Mouse (Mus musculus) G1E (cell line): ENCODE data around the gene Rabl3.

ENCODE experiments used
- CTCF ChIP-seq: IDR thresholded peaks from 2 replicates; pipeline ENCODE4 v1.5.1; 2012; ENCODE audit warnings: low read depth, low read length, inconsistent platforms, mixed read lengths
- GATA1 ChIP-seq: IDR thresholded peaks from 2 replicates; pipeline ENCODE4 v1.6.1; 2012; ENCODE audit warnings: borderline replicate concordance, low read length, inconsistent platforms, mixed read lengths
- POLR2AphosphoS5 ChIP-seq: IDR thresholded peaks from 2 replicates; pipeline ENCODE4 v1.6.1; 2012; ENCODE audit warnings: low read depth, low read length, inconsistent platforms; ENCODE audit not compliant: insufficient replicate concordance
- TAL1 ChIP-seq: conservative IDR thresholded peaks from 2 replicates; pipeline ENCODE4 v1.6.1; 2012; ENCODE audit warnings: low read depth, low read length, inconsistent platforms, mixed read lengths

DNA sequence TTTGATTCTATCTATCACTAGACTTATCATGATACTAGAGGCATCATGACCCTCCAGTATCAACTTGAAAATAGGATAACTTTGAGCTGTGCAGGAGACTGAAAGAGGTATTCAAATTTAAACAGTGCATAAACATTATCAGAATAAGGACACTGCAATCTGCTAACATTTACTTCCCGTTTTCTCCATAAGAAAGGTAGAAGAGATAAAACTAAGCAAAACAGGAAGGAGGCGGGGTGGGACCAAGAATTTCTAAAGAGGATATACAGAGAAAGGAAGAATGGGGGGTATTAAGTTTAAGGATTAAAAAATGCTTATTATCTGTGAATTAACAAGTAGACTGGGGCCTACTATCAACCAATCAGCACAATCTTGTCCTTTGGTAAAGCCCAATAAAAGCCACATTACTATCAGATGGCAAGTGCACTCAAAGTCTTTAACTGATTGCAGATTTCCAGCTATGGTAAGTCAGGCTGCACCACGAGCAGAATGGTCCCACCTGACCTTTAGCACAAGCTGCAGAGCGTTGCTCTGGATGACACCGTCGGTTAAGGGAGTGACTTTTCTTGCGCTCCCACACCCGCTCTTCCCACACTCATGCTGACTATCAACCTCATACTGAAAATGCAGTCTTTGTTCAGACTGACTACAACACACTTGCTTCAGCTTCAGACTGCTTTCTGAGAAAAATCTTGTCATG is 6.2 kb upstream of the Rabl3 start:
- no peak for TF ChIP-seq CTCF
- TF ChIP-seq GATA1: no peak
- TF ChIP-seq POLR2AphosphoS5: no peak
- no peak for TF ChIP-seq TAL1
